Mouse (Mus musculus) kidney, postnatal 10 days (tissue): ENCODE data around the gene Usp37.
A peak's percentile ranks its signal among the peaks of the same experiment; 100 is the strongest.
"Not testable (repeated sequence)": the region's sequence is repeated elsewhere in the genome, so short reads cannot be mapped to it uniquely, and the experiment has no call there.

Source experiments
- DNase-seq: peaks from one replicate; pipeline ENCODE4 v3.0.0; 2021; ENCODE audit warnings: mixed read lengths

Gene Usp37

GRCm38 (mm10) chr1:74544184-74544583 is at the start of gene Usp37:
TSS of gene Usp37 (minus strand) at chr1:74544284.
- no peak for DNase-seq

GRCm38 (mm10) chr1:74587773-74588445 is 43.8 kb upstream of the Usp37 start, which contains the start of the genes Zfp142 and Bcs1l:
TSS of gene Zfp142 (minus strand) at chr1:74588246.
TSS of gene Bcs1l (plus strand) at chr1:74588289.
- peak; percentile 99 for DNase-seq

GRCm38 (mm10) chr1:74587233-74587772 is 43.2 kb upstream of the Usp37 start:
- DNase-seq: no peak

- DNase-seq: no peak
Measured at GRCm38 (mm10) chr1:74584616-74585398, 40.7 kb upstream of the Usp37 start.

- no peak for DNase-seq
Measured at GRCm38 (mm10) chr1:74582621-74583020, 38.5 kb upstream of the Usp37 start.

- no peak for DNase-seq
Measured at GRCm38 (mm10) chr1:74569739-74570719, 25.9 kb upstream of the Usp37 start.

- DNase-seq: no peak
Measured at GRCm38 (mm10) chr1:74565834-74566233, 21.8 kb upstream of the Usp37 start.

- DNase-seq: no peak
Measured at GRCm38 (mm10) chr1:74559061-74559460, 15.0 kb upstream of the Usp37 start.

GRCm38 (mm10) chr1:74542451-74542961 is 1.6 kb downstream of the Usp37 start, which contains the start of gene Plcd4:
TSS of gene Plcd4 (plus strand) at chr1:74542888.
- peak; percentile 31 for DNase-seq

GRCm38 (mm10) chr1:74538650-74539049 is 5.4 kb downstream of the Usp37 start:
- no peak for DNase-seq

- DNase-seq: no peak
Measured at GRCm38 (mm10) chr1:74528589-74528988, 15.5 kb downstream of the Usp37 start.

- DNase-seq: no peak
Measured at GRCm38 (mm10) chr1:74524746-74525145, 19.3 kb downstream of the Usp37 start.

- no peak for DNase-seq
Measured at GRCm38 (mm10) chr1:74519875-74520274, 24.2 kb downstream of the Usp37 start.

GRCm38 (mm10) chr1:74512999-74513398 is 31.1 kb downstream of the Usp37 start:
- not testable (repeated sequence) for DNase-seq

GRCm38 (mm10) chr1:74511306-74511705 is 32.8 kb downstream of the Usp37 start:
- no peak for DNase-seq

- no peak for DNase-seq
Measured at GRCm38 (mm10) chr1:74507780-74508179, 36.3 kb downstream of the Usp37 start.

GRCm38 (mm10) chr1:74506471-74506881 is 37.6 kb downstream of the Usp37 start:
- DNase-seq: peak; percentile 73

- DNase-seq: peak; percentile 100
Measured at GRCm38 (mm10) chr1:74505721-74506464, 38.2 kb downstream of the Usp37 start, which contains the start of gene Cnot9. TSS of gene Cnot9 (plus strand) at chr1:74506058.

GRCm38 (mm10) chr1:74505393-74505720 is 38.7 kb downstream of the Usp37 start:
- DNase-seq: no peak

GRCm38 (mm10) chr1:74501106-74501505 is 43.0 kb downstream of the Usp37 start:
- no peak for DNase-seq

- no peak for DNase-seq
Measured at GRCm38 (mm10) chr1:74485792-74486191, 58.3 kb downstream of the Usp37 start.
